Mouse (Mus musculus) spleen, adult 2 months (tissue): ENCODE results near the gene Soat2. TPM values are rescaled to one million over a fixed set of nuclear protein-coding genes. Genes with fewer than 3 reads are reported as not detected.

Experiments
- DNase-seq, 2 experiments: peaks; one replicate each; pipeline versions ENCODE4 v3.0.0 to v3.0.0-alpha.2; 2012 to 2021; ENCODE audit warnings: low spot score in 2 of 2, low read depth in 1 of 2
- H3K27ac ChIP-seq: fragments of 200-500 bp; 2 replicates; pipeline ENCODE4 v1.5.1; 2012; ENCODE audit warnings: low read length, inconsistent platforms; ENCODE audit not compliant: insufficient read depth
- H3K27me3 ChIP-seq: fragments of 200-500 bp; 2 replicates; pipeline ENCODE4 v1.6.1; 2012; ENCODE audit warnings: mild to moderate bottlenecking, moderate library complexity, low read length, inconsistent platforms; ENCODE audit not compliant: control insufficient read depth, insufficient read depth
- H3K36me3 ChIP-seq: fragments of 200-500 bp; 2 replicates; pipeline ENCODE4 v1.6.1; 2012; ENCODE audit warnings: mild to moderate bottlenecking, low read length, inconsistent platforms; ENCODE audit not compliant: control insufficient read depth, insufficient read depth
- H3K4me1 ChIP-seq: fragments of 200-500 bp; 2 replicates; pipeline ENCODE4 v1.6.1; 2011; ENCODE audit warnings: inconsistent platforms; ENCODE audit not compliant: control insufficient read depth, insufficient read depth, insufficient read length
- H3K4me3 ChIP-seq: fragments of 200-500 bp; 2 replicates; pipeline ENCODE4 v1.5.1; 2011; ENCODE audit warnings: mild to moderate bottlenecking, inconsistent platforms; ENCODE audit not compliant: insufficient read depth, insufficient read length; ENCODE audit errors: extremely low read depth
- CTCF ChIP-seq: fragments of 200-500 bp; IDR thresholded peaks from 2 replicates; pipeline ENCODE4 v1.5.1; 2011; ENCODE audit warnings: mild to moderate bottlenecking, inconsistent platforms; ENCODE audit not compliant: insufficient read depth, insufficient read length, insufficient replicate concordance; ENCODE audit errors: extremely low read depth
- POLR2A ChIP-seq: fragments of 200-500 bp; IDR thresholded peaks from 2 replicates; pipeline ENCODE4 v1.6.1; 2011; ENCODE audit warnings: low read depth, low read length, inconsistent platforms
- WGBS: fragments of 180-500 bp; shearing (Covaris S2); methylation state at CpG from one replicate; pipeline ENCODE4 v1.1.7; 2018; 5-methylcytosine and 5-hydroxymethylcytosine counted together
- polyA plus RNA-seq: library from polyadenylated mRNA; depleted of rRNA; stranded (reverse); fragments of >200 nt; gene quantifications from 2 replicates; pipeline ENCODE4 v1.2.3, GENCODE M21; 2012

Gene Soat2
- polyA plus RNA-seq, 1 experiment = 3.2 TPM

DNA sequence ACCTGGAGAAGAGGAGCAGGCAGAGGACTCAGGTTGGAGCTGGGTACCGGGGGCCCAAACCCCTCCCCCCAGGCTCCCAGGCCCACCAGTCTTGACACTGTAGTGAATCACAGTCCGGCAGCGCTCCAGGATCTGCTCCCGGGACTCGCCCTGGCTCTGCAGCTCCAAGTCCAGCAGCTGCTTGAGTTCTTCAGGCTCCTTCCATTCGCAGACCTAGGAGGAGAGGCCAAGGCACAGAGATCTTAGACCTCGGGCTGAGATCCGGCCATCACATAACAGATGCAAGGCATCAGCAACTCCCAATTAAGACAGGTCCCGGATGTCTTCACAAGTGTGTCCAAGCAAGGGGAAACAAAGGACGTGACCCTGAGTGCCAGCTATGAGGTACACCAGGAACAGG is 37.8 kb downstream of the Soat2 start:
- TF ChIP-seq CTCF (no peak), POLR2A (no peak)
- H3K4me1 ChIP-seq = peaks cover 3% of the 10 kb centered on the region; the same call in 1 of the 2 replicates
- 90% methylated on average over 10 of the region's 10 CpGs for WGBS
- H3K4me3 ChIP-seq = no peak overlapping the region
- DNase-seq = no peak
- no peak overlapping the region for H3K27ac ChIP-seq
- H3K36me3 ChIP-seq = no peaks in the 10 kb centered on the region; the same call in none of the 2 replicates
- H3K27me3 ChIP-seq = no peaks in the 10 kb centered on the region

DNA sequence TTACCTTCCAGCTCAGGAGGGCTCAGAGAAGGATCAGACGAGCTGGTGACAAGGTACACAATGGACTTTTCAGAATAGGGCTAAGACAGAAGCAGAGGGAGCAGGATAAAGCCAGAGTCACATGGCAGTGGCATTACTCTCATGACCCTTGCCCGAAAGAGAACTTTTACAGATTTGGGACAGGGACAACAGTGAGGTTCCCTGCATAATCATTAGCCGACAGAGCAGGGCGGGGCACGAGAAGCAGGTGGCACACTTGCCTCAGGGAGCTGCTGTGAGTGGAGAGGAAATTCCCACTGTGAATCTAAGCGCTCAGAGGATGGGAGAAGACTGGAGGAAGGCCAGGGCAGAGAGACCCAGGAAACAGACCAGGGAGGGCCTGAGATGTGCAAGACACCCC is 38.6 kb downstream of the Soat2 start:
- peaks cover 3% of the 10 kb centered on the region; the same call in 1 of the 2 replicates for H3K4me1 ChIP-seq
- H3K27ac ChIP-seq = no peak overlapping the region
- no peaks in the 10 kb centered on the region; the same call in none of the 2 replicates for H3K36me3 ChIP-seq
- TF ChIP-seq POLR2A (no peak), CTCF (no peak)
- H3K27me3 ChIP-seq = no peaks in the 10 kb centered on the region
- no peak for DNase-seq
- H3K4me3 ChIP-seq = no peak overlapping the region
- WGBS = 83% methylated on average over 6 of the region's 6 CpGs

DNA sequence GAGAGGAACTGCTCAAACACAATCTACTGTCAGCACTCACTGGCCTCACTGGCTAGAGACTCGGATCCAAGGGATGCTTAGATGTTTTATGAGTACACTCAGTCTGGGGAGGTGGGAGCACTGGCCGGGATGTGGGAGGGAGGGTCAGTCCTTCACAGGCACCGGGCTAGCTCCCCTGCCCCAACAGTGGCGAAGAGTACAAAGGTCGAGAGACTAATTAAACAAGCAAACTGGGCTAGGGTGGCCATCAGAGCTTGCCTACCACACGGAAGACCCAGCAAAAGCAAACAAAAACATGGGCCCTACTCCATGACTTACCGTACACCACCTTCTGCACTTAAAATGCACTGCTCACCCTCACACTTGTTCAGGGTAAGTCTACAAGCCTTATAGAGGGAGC is 41.4 kb downstream of the Soat2 start:
- DNase-seq = no peak
- H3K4me3 ChIP-seq = no peak overlapping the region
- H3K36me3 ChIP-seq = no peaks in the 10 kb centered on the region; the same call in 1 of the 2 replicates
- TF ChIP-seq CTCF (no peak), POLR2A (no peak)
- no peaks in the 10 kb centered on the region for H3K27me3 ChIP-seq
- H3K4me1 ChIP-seq = peaks cover 3% of the 10 kb centered on the region; the same call in 1 of the 2 replicates
- WGBS = 86% methylated on average over 7 of the region's 7 CpGs
- H3K27ac ChIP-seq = no peak overlapping the region

DNA sequence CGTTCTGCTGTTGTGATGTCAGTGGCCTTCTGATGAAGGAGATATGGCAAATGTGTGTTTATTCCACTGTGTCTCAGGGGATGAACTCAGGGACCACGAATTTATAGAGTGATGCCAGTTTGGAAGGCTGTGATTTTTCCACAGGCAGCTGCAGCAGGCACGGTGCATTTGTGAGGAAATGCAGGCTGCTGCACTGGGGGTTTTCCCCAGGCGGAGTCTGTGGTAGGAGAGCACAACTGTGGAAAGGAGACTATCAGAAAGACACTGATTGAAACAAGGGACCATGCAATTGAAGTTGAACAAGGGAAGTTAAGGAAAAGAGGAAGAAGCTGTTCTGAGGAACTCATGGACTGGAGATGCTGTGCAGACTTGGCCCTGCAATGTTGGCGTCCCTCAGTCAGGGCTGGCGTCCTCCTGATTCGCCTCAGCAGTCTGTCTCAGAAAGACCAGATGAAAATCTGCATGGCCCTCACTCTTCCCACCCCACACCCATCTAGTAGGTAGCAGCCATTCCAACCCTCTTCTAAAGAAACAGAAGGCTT is 42.0 kb downstream of the Soat2 start:
- DNase-seq = no peak
- Histone ChIP-seq H3K27ac (no peak overlapping the region), H3K4me1 (peaks cover 3% of the 10 kb centered on the region; the same call in 1 of the 2 replicates), H3K27me3 (no peaks in the 10 kb centered on the region), H3K36me3 (no peaks in the 10 kb centered on the region; the same call in 1 of the 2 replicates), H3K4me3 (no peak overlapping the region)
- WGBS = 51% methylated on average over 7 of the region's 7 CpGs
- TF ChIP-seq CTCF (no peak), POLR2A (no peak)

DNA sequence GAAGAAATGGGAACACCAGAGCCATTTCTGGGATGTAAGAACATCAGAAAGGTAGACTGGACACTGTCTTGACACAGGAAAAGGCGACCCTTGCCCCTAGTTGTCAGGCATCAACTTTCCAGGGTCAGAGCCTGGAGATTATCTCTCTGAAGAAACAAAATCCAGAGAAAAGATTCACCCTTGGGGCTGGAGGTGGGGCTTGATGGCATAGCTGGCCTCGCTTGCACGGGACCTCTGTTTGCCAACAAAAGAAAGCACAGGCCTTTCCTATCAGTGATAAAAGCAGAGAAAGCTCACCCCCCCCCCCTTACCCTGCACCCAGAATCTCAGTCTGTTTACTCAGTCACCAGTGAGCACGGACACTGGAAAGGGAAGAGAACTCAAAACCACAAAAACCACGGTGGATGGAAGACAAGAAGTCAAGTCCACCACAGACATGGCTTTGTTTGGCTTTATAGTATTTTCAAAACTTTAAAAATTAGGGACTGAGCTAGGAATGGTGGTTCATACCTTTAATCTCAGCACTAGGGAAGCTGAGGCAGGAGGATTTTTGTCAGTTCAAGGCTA is 42.6 kb downstream of the Soat2 start:
- H3K27me3 ChIP-seq = no peaks in the 10 kb centered on the region
- H3K27ac ChIP-seq = no peak overlapping the region
- WGBS = 34% methylated on average over 5 of the region's 5 CpGs
- H3K36me3 ChIP-seq = no peaks in the 10 kb centered on the region
- H3K4me3 ChIP-seq = no peak overlapping the region
- DNase-seq = no peak
- no peak for TF ChIP-seq CTCF
- no peak for TF ChIP-seq POLR2A
- H3K4me1 ChIP-seq = peaks cover 3% of the 10 kb centered on the region; the same call in 1 of the 2 replicates

DNA sequence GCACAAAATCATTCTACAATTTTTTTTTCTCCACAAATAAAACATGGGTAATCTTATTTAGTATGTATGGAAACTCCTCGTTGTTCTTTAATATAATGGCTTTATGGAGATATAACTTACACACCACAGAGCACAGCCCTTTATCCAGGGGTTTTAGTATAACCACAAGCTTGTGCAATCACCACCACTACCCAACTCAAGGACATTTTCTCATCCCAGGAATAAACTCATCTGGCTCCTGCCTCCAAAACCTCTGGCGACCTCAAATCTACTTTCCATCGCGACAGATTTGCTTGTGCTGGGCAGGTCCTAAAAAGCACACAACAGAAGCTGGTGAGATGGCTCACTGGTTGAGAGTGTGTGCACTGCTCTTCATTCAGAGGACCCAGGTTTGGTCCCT is 43.3 kb downstream of the Soat2 start:
- no peaks in the 10 kb centered on the region for H3K27me3 ChIP-seq
- H3K36me3 ChIP-seq = no peaks in the 10 kb centered on the region
- DNase-seq = no peak
- TF ChIP-seq POLR2A (no peak), CTCF (no peak)
- H3K27ac ChIP-seq = no peak overlapping the region
- WGBS = 78% methylated on average over 4 of the region's 4 CpGs
- H3K4me3 ChIP-seq = no peak overlapping the region
- H3K4me1 ChIP-seq = peaks cover 3% of the 10 kb centered on the region; the same call in 1 of the 2 replicates

DNA sequence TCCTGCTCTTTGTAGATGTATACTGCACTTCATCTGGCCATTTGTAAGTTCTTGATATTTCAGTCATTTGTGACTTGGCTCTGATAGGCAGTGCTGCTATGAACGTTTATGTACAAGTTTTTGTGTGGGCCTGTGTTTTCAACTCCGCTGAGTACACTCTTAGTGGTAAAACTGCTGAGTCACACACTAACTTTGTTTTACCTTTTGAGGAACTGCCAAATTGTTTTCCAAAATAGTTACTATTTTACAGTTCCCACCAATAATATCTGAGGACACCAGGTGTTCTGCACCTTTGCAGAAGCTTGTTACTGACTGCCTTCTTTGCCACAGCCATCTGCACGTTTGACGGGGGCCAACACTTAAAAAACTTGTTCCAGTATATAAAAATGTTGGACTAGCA is 44.1 kb downstream of the Soat2 start:
- Histone ChIP-seq H3K36me3 (no peaks in the 10 kb centered on the region), H3K4me3 (no peak overlapping the region), H3K27ac (no peak overlapping the region), H3K27me3 (no peaks in the 10 kb centered on the region), H3K4me1 (peaks cover 3% of the 10 kb centered on the region; the same call in 1 of the 2 replicates)
- no peak for TF ChIP-seq POLR2A
- TF ChIP-seq CTCF = no peak
- WGBS = 46% methylated on average over 4 of the region's 4 CpGs
- no peak for DNase-seq
